Mouse (Mus musculus): ENCODE data around the gene Hoxd11.

GRCm38 (mm10) chr2:74728303-74728680 lies 48.9 kb downstream of the Hoxd11 start:
- TF ChIP-seq CTCF (IDR thresholded peaks at IDR 0.05; ENCODE audit: borderline replicate concordance, insufficient read depth, low read length) (no peak), POLR2A (IDR thresholded peaks at IDR 0.05; ENCODE audit: low read depth, low read length) (no peak)
